Mouse (Mus musculus): ENCODE results near the gene Arhgap22.

GRCm38 (mm10) chr14:33244946-33245345, 31.1 kb downstream of the Arhgap22 start:
- TF ChIP-seq CTCF (IDR thresholded peaks at IDR 0.05; ENCODE audit: insufficient read depth, low read length) (no peak), POLR2A (IDR thresholded peaks at IDR 0.05; ENCODE audit: borderline replicate concordance, extremely low read depth, low read depth, low read length) (no peak)

Measured in lung, adult 2 months (tissue).